Mouse (Mus musculus): Measurements from ENCODE around the gene Crybg2. TPM values are rescaled to one million over a fixed set of nuclear protein-coding genes. Genes with fewer than 3 reads are reported as not detected.

Gene Crybg2
- polyA plus RNA-seq, 2 experiments: 0.23 to 0.42 TPM

GRCm38 (mm10) chr4:134127121-134127455 is 66.5 kb downstream of the Crybg2 start:
- Histone ChIP-seq H3K27ac (no peak overlapping the region), H3K27me3 (ENCODE audit: control insufficient read depth, insufficient read depth, low read length) (no peaks in the 10 kb centered on the region), H3K9me3 (ENCODE audit: control insufficient read depth, low read length) (no peaks in the 10 kb centered on the region), H3K9ac (replicated peaks) (no peak overlapping the region), H3K36me3 (replicated peaks; ENCODE audit: control insufficient read depth, insufficient read depth, low read depth) (peaks cover 7% of the 10 kb centered on the region), H3K4me3 (ENCODE audit: insufficient read depth in 1 of 2, low read depth in 2 of 2, low read length in 2 of 2) (no peak overlapping the region), H3K4me1 (replicated peaks; ENCODE audit: control insufficient read depth in 2 of 2, insufficient read depth in 2 of 2, low read length in 1 of 2) (peaks cover 5 to 22% of the 10 kb centered on the region in 2 experiments), H3K4me2 (ENCODE audit: low read depth) (no peak overlapping the region; the same call in 1 of the 2 replicates)
- TF ChIP-seq EP300 (IDR thresholded peaks at IDR 0.05; ENCODE audit: low read depth) (no peak), CTCF (IDR thresholded peaks at IDR 0.05; ENCODE audit: low read depth) (no peak)
- no peak for ATAC-seq (ENCODE audit: insufficient read depth)
- DNase-seq (ENCODE audit: low read depth in 3 of 3, low spot score in 3 of 3): no peak
- 58% methylated on average over 7 of the region's 7 CpGs for WGBS (ENCODE audit: insufficient replicate concordance)

DNA sequence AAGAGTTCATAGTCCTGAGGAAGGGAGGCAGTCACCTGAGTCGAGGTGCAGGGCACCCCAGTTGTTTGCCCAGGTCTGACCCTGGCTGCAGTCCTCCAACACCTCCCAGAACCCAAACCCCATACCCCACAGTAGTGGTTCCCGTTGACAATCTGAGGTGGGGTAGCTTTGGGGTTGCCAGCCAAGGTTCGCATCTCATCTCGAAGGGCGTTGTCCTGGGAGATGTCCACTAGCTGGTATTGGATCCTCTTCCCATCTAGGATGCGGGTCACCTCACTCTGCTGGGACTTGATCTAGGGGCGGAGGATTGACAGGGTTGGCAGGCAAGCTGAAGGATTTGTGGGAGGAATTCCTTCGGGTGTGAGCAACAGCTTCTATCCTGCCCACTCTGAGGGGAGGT is 67.2 kb downstream of the Crybg2 start:
- TF ChIP-seq CTCF (IDR thresholded peaks at IDR 0.05; ENCODE audit: low read depth): no peak
- no peak for TF ChIP-seq EP300 (IDR thresholded peaks at IDR 0.05; ENCODE audit: low read depth)
- Histone ChIP-seq H3K9ac (replicated peaks) (peak overlapping the region; percentile 63), H3K9me3 (ENCODE audit: control insufficient read depth, low read length) (no peaks in the 10 kb centered on the region), H3K4me3 (ENCODE audit: insufficient read depth in 1 of 2, low read depth in 2 of 2, low read length in 2 of 2) (peak overlapping the region; percentile 62 to 67), H3K36me3 (replicated peaks; ENCODE audit: control insufficient read depth, insufficient read depth, low read depth) (peaks cover 9% of the 10 kb centered on the region), H3K27ac (no peak overlapping the region), H3K27me3 (ENCODE audit: control insufficient read depth, insufficient read depth, low read length) (no peaks in the 10 kb centered on the region), H3K4me1 (replicated peaks; ENCODE audit: control insufficient read depth in 2 of 2, insufficient read depth in 2 of 2, low read length in 1 of 2) (peaks cover 5 to 22% of the 10 kb centered on the region in 2 experiments), H3K4me2 (ENCODE audit: low read depth) (peak overlapping the region; percentile 80)
- ATAC-seq (ENCODE audit: insufficient read depth) (no peak), DNase-seq (ENCODE audit: low read depth in 3 of 3, low spot score in 3 of 3) (no peak)
- 46% methylated on average over 8 of the region's 8 CpGs for WGBS (ENCODE audit: insufficient replicate concordance)

DNA sequence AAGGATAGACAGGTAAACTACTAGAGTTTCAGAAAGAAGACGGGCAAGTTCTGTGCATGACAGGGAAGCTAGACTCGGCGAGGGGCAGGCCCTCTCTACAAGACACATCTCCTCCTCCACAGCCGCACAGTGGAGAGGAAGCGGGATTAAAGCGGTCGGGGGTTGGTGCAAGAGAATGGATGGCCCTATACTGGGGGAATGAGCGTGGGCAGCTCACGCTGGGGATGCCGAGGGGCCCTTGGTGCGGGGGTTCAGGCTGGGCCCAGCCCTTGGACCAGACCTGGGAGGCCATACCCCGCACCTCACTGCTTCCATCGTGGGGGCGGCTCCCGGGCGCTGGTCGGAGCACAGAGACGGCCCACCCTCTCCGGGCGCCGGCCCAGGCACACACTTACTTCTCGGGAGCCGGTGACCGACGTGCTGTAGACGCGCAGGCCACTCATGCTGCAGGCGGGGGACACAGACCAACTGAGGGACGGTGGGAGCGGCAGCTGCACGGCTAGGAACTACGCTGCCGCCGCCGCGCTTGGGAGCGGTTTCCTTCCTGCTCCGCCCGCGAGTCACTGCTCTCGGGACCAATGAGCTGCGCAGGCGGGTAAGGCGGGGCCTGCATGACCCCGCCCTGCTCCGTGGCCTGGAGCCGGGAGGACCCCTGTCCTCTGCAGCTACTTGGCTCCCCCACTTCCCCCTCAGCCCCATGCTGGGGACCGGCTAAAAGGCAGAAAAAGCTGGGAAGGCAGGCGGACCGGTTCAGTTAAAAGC is 67.8 kb downstream of the Crybg2 start, which contains the start of gene Sh3bgrl3:
Gene Sh3bgrl3, minus strand, starts transcription at position 569 of the 762 bp plus-strand sequence.
- peak; percentile 67 to 69 (median 67) for DNase-seq (ENCODE audit: low read depth in 3 of 3, low spot score in 3 of 3)
- H3K4me3 ChIP-seq (ENCODE audit: insufficient read depth in 1 of 2, low read depth in 2 of 2, low read length in 2 of 2): peak within 1 kb of the TSS; percentile 62 to 67
- H3K36me3 ChIP-seq (replicated peaks; ENCODE audit: control insufficient read depth, insufficient read depth, low read depth): peaks cover 9% of the 10 kb centered on the region
- under 1% methylated on average over 50 of the region's 50 CpGs for WGBS (ENCODE audit: insufficient replicate concordance)
- H3K4me2 ChIP-seq (ENCODE audit: low read depth): peak within 1 kb of the TSS; percentile 80
- no peaks in the 10 kb centered on the region for H3K27me3 ChIP-seq (ENCODE audit: control insufficient read depth, insufficient read depth, low read length)
- H3K4me1 ChIP-seq (replicated peaks; ENCODE audit: control insufficient read depth in 2 of 2, insufficient read depth in 2 of 2, low read length in 1 of 2): peaks cover 5 to 22% of the 10 kb centered on the region in 2 experiments
- TF ChIP-seq CTCF (IDR thresholded peaks at IDR 0.05; ENCODE audit: low read depth) (no peak), EP300 (IDR thresholded peaks at IDR 0.05; ENCODE audit: low read depth) (no peak)
- peak within 1 kb of the TSS; percentile 25 for H3K27ac ChIP-seq
- peak within 1 kb of the TSS; percentile 63 for H3K9ac ChIP-seq (replicated peaks)
- H3K9me3 ChIP-seq (ENCODE audit: control insufficient read depth, low read length): no peaks in the 10 kb centered on the region
- peak; percentile 90 for ATAC-seq (ENCODE audit: insufficient read depth)

GRCm38 (mm10) chr4:134128983-134129362 is 68.4 kb downstream of the Crybg2 start:
- peaks cover 9% of the 10 kb centered on the region for H3K36me3 ChIP-seq (replicated peaks; ENCODE audit: control insufficient read depth, insufficient read depth, low read depth)
- no peak overlapping the region; the same call in 1 of the 2 replicates for H3K27ac ChIP-seq
- peak; percentile 65 for ATAC-seq (ENCODE audit: insufficient read depth)
- peak overlapping the region; percentile 10 for H3K9ac ChIP-seq (replicated peaks)
- no peak for DNase-seq (ENCODE audit: low read depth in 3 of 3, low spot score in 3 of 3)
- peak overlapping the region; percentile 62 to 67 for H3K4me3 ChIP-seq (ENCODE audit: insufficient read depth in 1 of 2, low read depth in 2 of 2, low read length in 2 of 2)
- H3K9me3 ChIP-seq (ENCODE audit: control insufficient read depth, low read length): no peaks in the 10 kb centered on the region
- H3K27me3 ChIP-seq (ENCODE audit: control insufficient read depth, insufficient read depth, low read length): no peaks in the 10 kb centered on the region
- WGBS (ENCODE audit: insufficient replicate concordance): 2% methylated on average over 14 of the region's 14 CpGs
- TF ChIP-seq EP300 (IDR thresholded peaks at IDR 0.05; ENCODE audit: low read depth) (no peak), CTCF (IDR thresholded peaks at IDR 0.05; ENCODE audit: low read depth) (no peak)
- H3K4me2 ChIP-seq (ENCODE audit: low read depth): peak overlapping the region; percentile 80
- H3K4me1 ChIP-seq (replicated peaks; ENCODE audit: control insufficient read depth in 2 of 2, insufficient read depth in 2 of 2, low read length in 1 of 2): peaks cover 5 to 22% of the 10 kb centered on the region in 2 experiments

DNA sequence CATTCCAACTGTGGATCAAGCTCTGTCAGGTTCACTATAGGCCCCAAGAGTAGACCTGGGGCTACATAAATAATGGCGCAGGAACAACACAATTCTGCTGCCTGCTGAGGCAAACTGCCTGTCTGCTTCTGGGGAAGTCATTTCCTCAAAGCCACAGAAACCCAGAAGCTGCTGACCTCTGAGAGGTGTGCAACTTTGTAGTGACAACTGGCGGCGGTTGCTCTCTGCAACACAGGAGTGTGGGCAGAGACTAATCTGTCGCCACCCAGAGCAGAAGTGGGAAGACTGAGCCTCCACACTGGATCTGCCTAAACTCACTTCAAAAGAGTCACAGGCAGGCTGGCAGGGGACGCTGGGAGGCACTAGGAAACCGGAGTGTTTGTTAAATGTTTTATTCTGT is 68.9 kb downstream of the Crybg2 start:
- TF ChIP-seq CTCF (IDR thresholded peaks at IDR 0.05; ENCODE audit: low read depth) (no peak), EP300 (IDR thresholded peaks at IDR 0.05; ENCODE audit: low read depth) (no peak)
- 11% methylated on average over 6 of the region's 6 CpGs for WGBS (ENCODE audit: insufficient replicate concordance)
- Histone ChIP-seq H3K4me2 (ENCODE audit: low read depth) (peak overlapping the region; percentile 80), H3K27ac (peak overlapping the region; percentile 25), H3K4me1 (replicated peaks; ENCODE audit: control insufficient read depth in 2 of 2, insufficient read depth in 2 of 2, low read length in 1 of 2) (peaks cover 5 to 17% of the 10 kb centered on the region in 2 experiments), H3K9ac (replicated peaks) (no peak overlapping the region; the same call in 1 of the 2 replicates), H3K27me3 (ENCODE audit: control insufficient read depth, insufficient read depth, low read length) (no peaks in the 10 kb centered on the region), H3K9me3 (ENCODE audit: control insufficient read depth, low read length) (no peaks in the 10 kb centered on the region), H3K36me3 (replicated peaks; ENCODE audit: control insufficient read depth, insufficient read depth, low read depth) (peaks cover 9% of the 10 kb centered on the region), H3K4me3 (ENCODE audit: insufficient read depth in 1 of 2, low read depth in 2 of 2, low read length in 2 of 2) (peak overlapping the region in 1 of 2 experiments; percentile 67; a peak in 1 of 4 replicates)
- DNase-seq (ENCODE audit: low read depth in 3 of 3, low spot score in 3 of 3): no peak
- ATAC-seq (ENCODE audit: insufficient read depth): no peak
